Mouse (Mus musculus) CD4-positive, CD25-positive, alpha-beta regulatory T cell, adult 4 months (primary cell): Measurements from ENCODE around the gene Pip5k1c. TPM values are rescaled to one million over a fixed set of nuclear protein-coding genes. Genes with fewer than 3 reads are reported as not detected.

ENCODE experiments used
- ATAC-seq: one replicate; pipeline ENCODE4 v1.8.0; 2017
- polyA plus RNA-seq, 2 experiments: library from polyadenylated mRNA; unstranded; fragments of 100-300 nt; shearing (Covaris generic); gene quantifications; one replicate each; pipeline ENCODE4 v1.2.1; 2017

The Pip5k1c gene
- polyA plus RNA-seq, 2 experiments from 2014 or later: 14.6 to 15.1 TPM

- no peak for ATAC-seq
Observed at GRCm38 (mm10) chr10:81302781-81303218, 10.0 kb downstream of the Pip5k1c start.

- ATAC-seq: peak; percentile 15
Observed at GRCm38 (mm10) chr10:81303258-81303657, 10.5 kb downstream of the Pip5k1c start.

GRCm38 (mm10) chr10:81303761-81304160, 11.0 kb downstream of the Pip5k1c start:
- peak; percentile 78 for ATAC-seq

GRCm38 (mm10) chr10:81304597-81305238, 12.0 kb downstream of the Pip5k1c start:
- ATAC-seq: peak; percentile 36

- no peak for ATAC-seq
Observed at GRCm38 (mm10) chr10:81305663-81306062, 12.9 kb downstream of the Pip5k1c start.

- ATAC-seq: no peak
Observed at GRCm38 (mm10) chr10:81306173-81306668, 13.5 kb downstream of the Pip5k1c start.

- ATAC-seq: no peak
Observed at GRCm38 (mm10) chr10:81306837-81307682, 14.3 kb downstream of the Pip5k1c start.

- ATAC-seq: peak; percentile 92
Observed at GRCm38 (mm10) chr10:81309571-81309970, 16.8 kb downstream of the Pip5k1c start.

GRCm38 (mm10) chr10:81313581-81313980, 20.8 kb downstream of the Pip5k1c start:
- ATAC-seq: no peak

- no peak for ATAC-seq
Observed at GRCm38 (mm10) chr10:81314201-81314600, 21.4 kb downstream of the Pip5k1c start.

GRCm38 (mm10) chr10:81315587-81315986, 22.8 kb downstream of the Pip5k1c start:
- ATAC-seq: no peak

- no peak for ATAC-seq
Observed at GRCm38 (mm10) chr10:81316338-81317060, 23.7 kb downstream of the Pip5k1c start.

GRCm38 (mm10) chr10:81317273-81317672, 24.5 kb downstream of the Pip5k1c start:
- no peak for ATAC-seq

- no peak for ATAC-seq
Observed at GRCm38 (mm10) chr10:81318589-81319329, 26.0 kb downstream of the Pip5k1c start.

- no peak for ATAC-seq
Observed at GRCm38 (mm10) chr10:81319330-81319699, 26.6 kb downstream of the Pip5k1c start.

GRCm38 (mm10) chr10:81319741-81320549, 27.2 kb downstream of the Pip5k1c start:
- ATAC-seq: no peak

- ATAC-seq: peak; percentile 84
Observed at GRCm38 (mm10) chr10:81320550-81321347, 28.0 kb downstream of the Pip5k1c start, which contains the start of gene Cactin. Gene Cactin, plus strand, starts transcription at chr10:81321103.

- ATAC-seq: no peak
Observed at GRCm38 (mm10) chr10:81321436-81321835, 28.7 kb downstream of the Pip5k1c start.

- no peak for ATAC-seq
Observed at GRCm38 (mm10) chr10:81322444-81322843, 29.7 kb downstream of the Pip5k1c start.

GRCm38 (mm10) chr10:81323141-81323775, 30.5 kb downstream of the Pip5k1c start:
- ATAC-seq: no peak
